Mouse (Mus musculus) c-Kit-positive CD71-positive TER-119-negative erythroid progenitor cells, embryonic 14.5 days (primary cell): ENCODE results near the gene Terb1.

Experiments
- DNase-seq: peaks from one replicate; pipeline ENCODE4 v3.0.0-alpha.2; 2013; ENCODE audit warnings: low read depth

Terb1 gene

GRCm38 (mm10) chr8:104411468-104411867 is 98.2 kb downstream of the Terb1 start:
- DNase-seq, result no peak

- DNase-seq, result no peak
These were observed 99.0 kb downstream of the Terb1 start for GRCm38 (mm10) chr8:104410628-104411273.

- no peak for DNase-seq
These were observed 101.2 kb downstream of the Terb1 start for GRCm38 (mm10) chr8:104408328-104409110.

- DNase-seq, result no peak
These were observed 103.2 kb downstream of the Terb1 start for GRCm38 (mm10) chr8:104406340-104407128.

GRCm38 (mm10) chr8:104405430-104406187 is 104.1 kb downstream of the Terb1 start:
- DNase-seq, result no peak

- no peak for DNase-seq
These were observed 106.1 kb downstream of the Terb1 start for GRCm38 (mm10) chr8:104403596-104403995.
